Mouse (Mus musculus): ENCODE data around the gene H2-Aa. TPM values are rescaled to one million over a fixed set of nuclear protein-coding genes. Genes with fewer than 3 reads are reported as not detected.
"Not testable (repeated sequence)": the region's sequence is repeated elsewhere in the genome, so short reads cannot be mapped to it uniquely, and the experiment has no call there.

The H2-Aa gene
- polyA plus RNA-seq, 1 experiment, result 508 TPM

- 92% methylated on average over 1 of the region's 1 CpGs for WGBS
- H3K27ac ChIP-seq (ENCODE audit: insufficient read depth, low read depth, low read length), result no peak overlapping the region
- H3K4me3 ChIP-seq (ENCODE audit: insufficient read depth, low read depth, low read length), result no peak overlapping the region
- no peak for TF ChIP-seq CTCF (IDR thresholded peaks at IDR 0.05; ENCODE audit: insufficient read depth, low read depth, low read length)
- no peak for TF ChIP-seq POLR2A (IDR thresholded peaks at IDR 0.05; ENCODE audit: insufficient read depth, low read depth, low read length)
- H3K4me1 ChIP-seq (ENCODE audit: control insufficient read depth, insufficient read depth, low read length), result peaks cover 8% of the 10 kb centered on the region
Observed at GRCm38 (mm10) chr17:34312185-34312584, 24.6 kb upstream of the H2-Aa start.

GRCm38 (mm10) chr17:34310526-34310925, 22.9 kb upstream of the H2-Aa start:
- not testable (repeated sequence) for H3K4me3 ChIP-seq (ENCODE audit: insufficient read depth, low read depth, low read length); H3K27ac ChIP-seq (ENCODE audit: insufficient read depth, low read depth, low read length); H3K4me1 ChIP-seq (ENCODE audit: control insufficient read depth, insufficient read depth, low read length)
- WGBS, result 92% methylated on average over 3 of the region's 3 CpGs

- H3K27ac ChIP-seq (ENCODE audit: insufficient read depth, low read depth, low read length), result 0 out of 2 replicates have a peak overlapping the region, but pooled peaks have one; percentile 49
- WGBS, result 21% methylated on average over 38 of the region's 38 CpGs
- H3K4me1 ChIP-seq (ENCODE audit: control insufficient read depth, insufficient read depth, low read length), result peaks cover 8% of the 10 kb centered on the region
- TF ChIP-seq POLR2A (IDR thresholded peaks at IDR 0.05; ENCODE audit: insufficient read depth, low read depth, low read length) (peak; percentile 83), CTCF (IDR thresholded peaks at IDR 0.05; ENCODE audit: insufficient read depth, low read depth, low read length) (no peak)
- H3K4me3 ChIP-seq (ENCODE audit: insufficient read depth, low read depth, low read length), result peak overlapping the region; percentile 81
Observed at GRCm38 (mm10) chr17:34309683-34310385, 22.2 kb upstream of the H2-Aa start.

GRCm38 (mm10) chr17:34309225-34309624, 21.6 kb upstream of the H2-Aa start:
- WGBS, result 31% methylated on average over 10 of the region's 10 CpGs
- peaks cover 8% of the 10 kb centered on the region for H3K4me1 ChIP-seq (ENCODE audit: control insufficient read depth, insufficient read depth, low read length)
- peak overlapping the region; percentile 81 for H3K4me3 ChIP-seq (ENCODE audit: insufficient read depth, low read depth, low read length)
- TF ChIP-seq POLR2A (IDR thresholded peaks at IDR 0.05; ENCODE audit: insufficient read depth, low read depth, low read length), result no peak
- no peak for TF ChIP-seq CTCF (IDR thresholded peaks at IDR 0.05; ENCODE audit: insufficient read depth, low read depth, low read length)
- no peak overlapping the region for H3K27ac ChIP-seq (ENCODE audit: insufficient read depth, low read depth, low read length)

- 91% methylated on average over 4 of the region's 4 CpGs for whole genome bisulfite sequencing
- Histone ChIP-seq H3K4me3 (ENCODE audit: insufficient read depth, low read depth, low read length) (no peak overlapping the region), H3K27ac (ENCODE audit: insufficient read depth, low read depth, low read length) (no peak overlapping the region), H3K4me1 (ENCODE audit: control insufficient read depth, insufficient read depth, low read length) (peaks cover 8% of the 10 kb centered on the region)
- TF ChIP-seq POLR2A (IDR thresholded peaks at IDR 0.05; ENCODE audit: insufficient read depth, low read depth, low read length), result no peak
- no peak for TF ChIP-seq CTCF (IDR thresholded peaks at IDR 0.05; ENCODE audit: insufficient read depth, low read depth, low read length)
Observed at GRCm38 (mm10) chr17:34308161-34308560, 20.5 kb upstream of the H2-Aa start.

- H3K27ac ChIP-seq (ENCODE audit: insufficient read depth, low read depth, low read length), result no peak overlapping the region
- H3K4me1 ChIP-seq (ENCODE audit: control insufficient read depth, insufficient read depth, low read length), result peaks cover 8% of the 10 kb centered on the region
- no peak for TF ChIP-seq CTCF (IDR thresholded peaks at IDR 0.05; ENCODE audit: insufficient read depth, low read depth, low read length)
- no peak for TF ChIP-seq POLR2A (IDR thresholded peaks at IDR 0.05; ENCODE audit: insufficient read depth, low read depth, low read length)
- no peak overlapping the region for H3K4me3 ChIP-seq (ENCODE audit: insufficient read depth, low read depth, low read length)
Observed at GRCm38 (mm10) chr17:34307216-34307615, 19.6 kb upstream of the H2-Aa start.

- H3K4me1 ChIP-seq (ENCODE audit: control insufficient read depth, insufficient read depth, low read length), result peaks cover 8% of the 10 kb centered on the region
- TF ChIP-seq POLR2A (IDR thresholded peaks at IDR 0.05; ENCODE audit: insufficient read depth, low read depth, low read length), result no peak
- TF ChIP-seq CTCF (IDR thresholded peaks at IDR 0.05; ENCODE audit: insufficient read depth, low read depth, low read length), result no peak
- H3K27ac ChIP-seq (ENCODE audit: insufficient read depth, low read depth, low read length), result no peak overlapping the region
- H3K4me3 ChIP-seq (ENCODE audit: insufficient read depth, low read depth, low read length), result no peak overlapping the region
- WGBS, result 94% methylated on average over 2 of the region's 2 CpGs
Observed at GRCm38 (mm10) chr17:34306407-34306806, 18.8 kb upstream of the H2-Aa start.

- Histone ChIP-seq H3K27ac (ENCODE audit: insufficient read depth, low read depth, low read length) (no peak within 1 kb of the TSS), H3K4me3 (ENCODE audit: insufficient read depth, low read depth, low read length) (no peak within 1 kb of the TSS), H3K4me1 (ENCODE audit: control insufficient read depth, insufficient read depth, low read length) (peaks cover 8% of the 10 kb centered on the region)
- no peak for TF ChIP-seq CTCF (IDR thresholded peaks at IDR 0.05; ENCODE audit: insufficient read depth, low read depth, low read length)
- no peak for TF ChIP-seq POLR2A (IDR thresholded peaks at IDR 0.05; ENCODE audit: insufficient read depth, low read depth, low read length)
Observed at GRCm38 (mm10) chr17:34305380-34306030, 17.9 kb upstream of the H2-Aa start, which contains the start of gene H2-Eb1. H2-Eb1 (plus strand) TSS chr17:34305867.

GRCm38 (mm10) chr17:34304751-34305150, 17.1 kb upstream of the H2-Aa start:
- WGBS, result 23% methylated on average over 4 of the region's 4 CpGs
- no peak overlapping the region for H3K27ac ChIP-seq (ENCODE audit: insufficient read depth, low read depth, low read length)
- TF ChIP-seq CTCF (IDR thresholded peaks at IDR 0.05; ENCODE audit: insufficient read depth, low read depth, low read length) (no peak), POLR2A (IDR thresholded peaks at IDR 0.05; ENCODE audit: insufficient read depth, low read depth, low read length) (no peak)
- peaks cover 4% of the 10 kb centered on the region for H3K4me1 ChIP-seq (ENCODE audit: control insufficient read depth, insufficient read depth, low read length)
- H3K4me3 ChIP-seq (ENCODE audit: insufficient read depth, low read depth, low read length), result no peak overlapping the region

Measured in olfactory bulb, adult 2 months (tissue).